Mouse (Mus musculus): Measurements from ENCODE around the gene Ints12.

Ints12 gene

GRCm38 (mm10) chr3:133091664-133092273 lies at the start of gene Ints12, which contains the start of gene Gstcd:
Ints12 (plus strand) TSS chr3:133091840.
Gstcd (minus strand) TSS chr3:133092033.
- peak; percentile 92 for DNase-seq (ENCODE audit: low spot score)

DNA sequence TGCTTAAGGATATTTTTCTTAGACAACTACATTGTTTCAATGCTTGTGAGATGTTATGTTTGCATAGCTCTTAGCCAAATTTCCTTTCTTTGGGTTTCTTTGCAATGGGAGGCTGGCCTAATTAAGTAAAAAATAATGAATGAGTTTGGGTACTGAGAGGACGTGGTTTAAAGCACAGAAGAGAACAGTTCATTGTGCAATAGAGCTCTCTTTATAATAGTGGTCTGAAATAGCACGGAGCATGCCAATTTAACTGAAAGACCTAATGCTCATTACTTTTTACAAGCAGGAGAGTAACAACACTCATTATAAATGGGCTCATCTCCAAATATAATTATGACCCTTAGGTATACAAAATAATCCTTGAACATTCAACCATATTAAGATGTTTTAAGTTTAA lies 39.6 kb upstream of the Ints12 start:
- DNase-seq (ENCODE audit: low spot score): no peak

DNA sequence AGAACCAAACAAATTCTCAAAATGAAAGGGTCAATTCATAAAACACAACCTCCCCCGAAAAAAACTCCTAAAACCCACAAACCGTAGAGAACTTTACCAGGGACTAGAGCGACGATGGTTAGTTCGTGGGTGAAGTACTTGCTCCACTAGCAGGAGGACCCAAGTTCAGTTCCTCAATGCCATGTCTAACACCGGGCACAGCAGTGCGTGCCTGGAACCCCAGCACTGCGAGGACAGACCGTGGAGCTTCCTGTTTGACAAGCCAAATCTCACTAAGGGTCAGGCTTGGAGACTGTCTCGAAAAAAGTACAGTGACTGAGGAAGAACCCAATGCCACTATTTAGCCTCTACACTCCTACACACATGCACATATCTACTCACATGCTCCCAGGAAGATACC lies 16.1 kb upstream of the Ints12 start:
- DNase-seq (ENCODE audit: low spot score): no peak

DNA sequence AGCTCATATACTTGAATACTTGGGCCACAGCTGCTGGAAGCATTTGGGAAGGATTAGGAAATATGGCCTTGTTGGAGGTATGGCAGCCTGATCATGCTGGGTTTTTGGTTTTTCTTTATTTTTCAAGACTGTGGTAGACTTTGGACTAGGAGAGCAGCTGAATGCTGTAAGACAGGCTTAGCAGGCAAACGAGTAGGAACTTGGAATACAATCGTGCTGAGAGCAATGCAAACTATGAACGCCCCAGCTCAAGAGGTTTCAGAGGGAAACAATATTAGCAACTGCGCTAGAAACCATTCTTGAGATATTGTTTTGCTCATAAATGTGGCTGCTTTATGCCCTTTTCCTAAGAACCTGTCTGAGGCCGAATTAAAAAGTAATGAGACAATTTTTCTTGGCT lies 8.9 kb upstream of the Ints12 start:
- no peak for DNase-seq (ENCODE audit: low spot score)

GRCm38 (mm10) chr3:133085858-133086257 lies 5.8 kb upstream of the Ints12 start:
- DNase-seq (ENCODE audit: low spot score): peak; percentile 55

DNA sequence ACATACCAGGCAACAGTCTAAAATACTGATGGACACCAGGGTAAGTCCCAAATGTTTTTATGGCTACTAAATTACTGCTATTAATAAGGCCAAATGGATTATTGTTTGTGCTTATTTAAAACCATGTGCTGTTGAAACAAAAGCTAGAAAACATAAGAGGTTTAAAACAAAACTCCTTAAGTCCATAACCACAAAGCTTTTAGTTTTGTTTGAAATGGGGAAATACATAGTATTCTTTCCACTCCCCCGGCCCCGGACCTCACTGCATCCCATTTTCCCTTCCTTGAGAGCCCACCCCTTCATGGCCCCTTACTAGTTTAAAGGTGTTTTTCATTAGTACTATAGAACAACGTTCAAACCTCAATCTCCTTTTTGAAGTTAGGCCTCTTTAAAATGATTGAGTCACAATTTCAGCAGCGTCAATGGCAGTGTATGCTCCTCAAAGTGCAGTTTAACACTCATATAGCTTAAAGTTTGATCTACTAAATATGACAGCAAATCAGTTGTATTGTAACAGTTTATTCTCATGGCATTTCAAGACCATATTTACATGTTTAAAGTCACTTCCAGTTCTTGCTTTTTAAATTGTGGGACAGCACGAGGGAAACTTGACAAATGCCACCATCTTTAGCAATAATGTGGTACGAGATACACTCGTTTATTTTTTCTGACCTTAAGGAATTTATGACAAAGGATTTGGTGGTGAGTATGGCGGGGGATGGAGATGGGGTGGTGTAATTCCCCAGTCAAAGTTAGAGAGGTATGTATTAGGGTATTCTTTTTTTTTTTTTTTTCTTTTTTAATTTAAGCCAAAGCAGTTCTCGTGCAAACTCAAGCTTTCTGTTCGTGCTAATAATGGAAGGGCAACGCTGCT lies 1.2 kb upstream of the Ints12 start:
- DNase-seq (ENCODE audit: low spot score): no peak

GRCm38 (mm10) chr3:133091121-133091663 lies 448 bp upstream of the Ints12 start:
- no peak for DNase-seq (ENCODE audit: low spot score)

- DNase-seq (ENCODE audit: low spot score): peak; percentile 22
Observed at GRCm38 (mm10) chr3:133092274-133092853, 724 bp downstream of the Ints12 start.

- no peak for DNase-seq (ENCODE audit: low spot score)
Observed at GRCm38 (mm10) chr3:133092936-133093335, 1.3 kb downstream of the Ints12 start.

- DNase-seq (ENCODE audit: low spot score): no peak
Observed at GRCm38 (mm10) chr3:133094305-133094704, 2.7 kb downstream of the Ints12 start.

DNA sequence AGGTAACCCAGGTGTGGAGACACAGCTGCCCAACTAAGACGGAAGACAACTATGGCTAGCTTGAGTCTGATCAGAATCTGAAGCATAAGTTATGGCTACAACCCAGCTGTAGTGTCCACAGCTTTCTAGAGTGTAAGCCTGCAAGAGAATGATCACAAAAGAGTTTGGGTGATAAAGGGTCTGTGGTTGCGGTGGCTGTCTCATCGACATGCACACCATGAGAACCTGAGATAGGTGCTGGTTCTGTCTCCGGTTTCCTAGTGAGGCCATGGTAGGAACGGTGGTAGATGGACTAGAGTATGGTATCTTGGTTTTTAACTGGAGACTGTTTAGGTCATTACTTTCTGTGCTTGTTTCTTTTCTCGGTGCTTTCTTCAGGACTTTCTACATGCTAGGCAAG lies 6.3 kb downstream of the Ints12 start:
- no peak for DNase-seq (ENCODE audit: low spot score)

- no peak for DNase-seq (ENCODE audit: low spot score)
Observed at GRCm38 (mm10) chr3:133098336-133098735, 6.7 kb downstream of the Ints12 start.

DNA sequence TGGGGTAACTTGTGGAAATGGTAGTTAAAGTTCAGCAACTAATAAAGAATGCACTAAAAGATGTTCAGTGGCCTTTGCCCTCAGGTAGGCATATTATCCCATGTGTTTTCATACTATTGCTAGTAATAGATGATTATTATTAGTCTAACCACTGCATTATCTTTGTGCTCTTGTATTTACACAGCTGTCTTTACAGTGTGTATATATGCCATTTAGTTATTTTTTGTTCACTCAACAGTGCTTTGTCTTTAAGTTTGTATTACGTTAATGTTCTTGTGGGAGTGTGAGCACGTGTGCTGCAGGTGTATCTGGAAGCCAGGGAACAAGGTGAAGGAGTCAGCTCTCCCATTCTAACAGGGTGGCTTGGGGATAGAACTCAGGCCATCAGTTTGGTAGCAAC lies 7.3 kb downstream of the Ints12 start:
- no peak for DNase-seq (ENCODE audit: low spot score)

DNA sequence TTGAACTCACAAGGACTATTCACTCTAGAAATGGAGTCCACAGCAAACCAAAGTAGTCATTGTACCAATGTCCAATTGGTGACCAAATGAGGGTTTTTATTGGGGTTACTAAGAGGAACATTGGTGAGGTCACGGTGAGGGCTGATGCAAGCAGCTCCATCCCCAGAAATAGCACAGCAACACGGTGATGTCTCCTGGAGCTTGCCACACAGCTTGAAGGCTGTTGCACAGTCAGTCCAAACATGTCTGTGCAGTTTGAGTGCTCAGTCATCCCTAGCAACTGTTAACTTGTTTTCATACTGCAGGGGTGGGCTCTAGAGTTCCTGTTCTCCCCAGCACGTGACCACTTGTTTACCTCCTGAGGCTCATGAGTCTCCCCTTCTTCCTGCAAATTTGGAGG lies 12.1 kb downstream of the Ints12 start:
- DNase-seq (ENCODE audit: low spot score): no peak

- no peak for DNase-seq (ENCODE audit: low spot score)
Observed at GRCm38 (mm10) chr3:133104436-133104835, 12.8 kb downstream of the Ints12 start.

DNA sequence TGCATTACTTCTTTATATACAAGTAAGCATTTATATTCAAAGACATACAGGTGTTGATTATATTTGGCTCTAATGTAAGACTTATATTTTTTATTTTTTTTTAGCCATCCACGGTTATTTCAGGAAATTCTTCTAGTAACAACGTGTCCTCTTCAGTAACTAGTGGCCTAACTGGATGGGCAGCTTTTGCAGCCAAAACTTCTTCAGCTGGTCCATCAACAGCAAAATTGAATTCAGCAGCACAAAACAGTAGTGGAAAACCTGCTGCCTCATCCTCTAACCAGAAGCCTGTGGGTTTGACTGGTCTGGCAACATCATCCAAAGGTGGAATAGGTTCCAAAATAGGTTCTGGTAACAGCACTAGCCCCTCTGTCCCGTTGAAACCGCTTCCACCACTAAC lies 17.1 kb downstream of the Ints12 start:
- DNase-seq (ENCODE audit: low spot score): peak; percentile 24

GRCm38 (mm10) chr3:133109844-133110243 lies 18.2 kb downstream of the Ints12 start:
- no peak for DNase-seq (ENCODE audit: low spot score)

DNA sequence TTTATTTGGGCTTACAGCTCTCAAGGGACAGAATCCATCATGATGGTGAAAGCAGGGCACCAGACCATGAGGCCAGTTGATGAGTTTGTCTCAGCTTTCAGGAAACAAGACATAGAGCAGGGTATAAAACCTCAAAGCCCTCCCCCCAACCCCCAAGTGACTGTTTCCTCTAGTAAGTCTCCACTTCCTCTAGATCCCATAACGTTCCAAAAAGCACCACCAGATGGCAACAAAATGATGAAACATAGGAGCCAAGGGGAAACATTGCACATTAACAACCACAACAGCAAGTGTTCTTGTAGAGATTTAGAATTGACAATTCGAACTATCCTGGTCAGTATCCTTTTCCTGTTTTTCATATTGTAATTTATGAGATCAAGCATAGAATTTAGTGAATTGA lies 20.1 kb downstream of the Ints12 start:
- peak; percentile 18 for DNase-seq (ENCODE audit: low spot score)

GRCm38 (mm10) chr3:133113281-133113680 lies 21.6 kb downstream of the Ints12 start:
- no peak for DNase-seq (ENCODE audit: low spot score)

DNA sequence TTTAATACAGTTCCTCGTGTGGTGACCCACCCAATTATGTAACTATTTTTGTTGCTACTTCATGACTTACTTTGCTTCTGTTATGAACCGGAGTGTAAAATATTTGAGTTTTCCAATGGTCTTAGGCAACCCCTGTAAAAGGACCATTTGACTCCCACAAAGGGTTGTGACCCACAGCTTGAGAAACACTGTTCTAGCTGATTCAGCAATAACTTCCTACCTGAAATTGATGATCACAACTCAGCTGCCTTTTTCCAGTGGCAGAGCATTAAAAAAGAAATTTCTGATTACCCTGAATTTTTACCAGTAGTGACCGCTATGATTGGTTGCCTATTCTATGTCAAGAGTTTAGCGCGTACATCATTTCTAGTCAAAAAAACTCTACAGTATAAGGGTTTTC lies 39.7 kb downstream of the Ints12 start:
- no peak for DNase-seq (ENCODE audit: low spot score)

- DNase-seq (ENCODE audit: low spot score): no peak
Observed at GRCm38 (mm10) chr3:133132611-133133010, 41.0 kb downstream of the Ints12 start.

DNA sequence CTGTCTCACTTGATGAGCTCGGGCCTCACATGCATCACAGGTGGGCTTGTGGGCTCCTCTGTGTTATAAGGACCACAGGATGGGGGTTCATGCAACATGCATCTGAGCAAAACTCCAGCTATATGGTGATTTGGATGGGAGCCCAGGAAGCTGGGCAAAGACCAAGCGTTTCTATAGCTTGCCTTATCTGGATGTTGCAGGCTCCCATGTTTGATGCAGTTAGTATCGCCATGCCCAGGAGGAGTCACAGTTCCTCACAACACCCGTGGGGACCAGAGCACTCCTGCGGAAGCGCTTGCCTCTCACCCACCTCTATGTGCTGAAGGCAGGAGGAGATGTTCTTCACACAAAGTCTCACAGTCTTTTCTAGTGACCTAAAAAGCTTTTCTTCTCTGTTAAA lies 50.2 kb downstream of the Ints12 start:
- DNase-seq (ENCODE audit: low spot score): no peak
